Mouse (Mus musculus): Measurements from ENCODE around the gene Prdm12. TPM values are rescaled to one million over a fixed set of nuclear protein-coding genes. Genes with fewer than 3 reads are reported as not detected.
A peak's percentile ranks its signal among the peaks of the same experiment; 100 is the strongest.
"Not testable (repeated sequence)": the region's sequence is repeated elsewhere in the genome, so short reads cannot be mapped to it uniquely, and the experiment has no call there.

The Prdm12 gene
- total and polyA plus RNA-seq, 2 experiments from 2014 or later = 1.9 to 2.5 TPM

GRCm38 (mm10) chr2:31663804-31664180 is 24.0 kb downstream of the Prdm12 start:
- no peak for TF ChIP-seq CTCF (IDR thresholded peaks at IDR 0.05; ENCODE audit: low read depth)

GRCm38 (mm10) chr2:31667332-31667731 is 27.5 kb downstream of the Prdm12 start:
- DNase-seq (no peak), ATAC-seq (no peak)
- no peaks in the 10 kb centered on the region for H3K9me3 ChIP-seq (ENCODE audit: low read length)
- H3K36me3 ChIP-seq (ENCODE audit: insufficient read depth) = no peaks in the 10 kb centered on the region
- no peak overlapping the region for H3K27ac ChIP-seq (ENCODE audit: low read depth, low read length)
- H3K4me3 ChIP-seq (ENCODE audit: low read depth, low read length) = no peak overlapping the region
- WGBS = 20% methylated on average over 4 of the region's 4 CpGs
- peak; percentile 54 for TF ChIP-seq CTCF (IDR thresholded peaks at IDR 0.05; ENCODE audit: low read depth)
- no peak overlapping the region for H3K4me2 ChIP-seq (ENCODE audit: low read depth)
- no peak overlapping the region for H3K9ac ChIP-seq
- H3K27me3 ChIP-seq (ENCODE audit: insufficient read depth, low read length) = peaks cover 6% of the 10 kb centered on the region; the same call in 1 of the 2 replicates
- H3K4me1 ChIP-seq (ENCODE audit: insufficient read depth) = no peaks in the 10 kb centered on the region

More at GRCm38 (mm10) chr2:31663804-31664180, 24.0 kb downstream of the Prdm12 start:
- DNase-seq (no peak), ATAC-seq (no peak)
- H3K4me1 ChIP-seq (ENCODE audit: insufficient read depth) = no peaks in the 10 kb centered on the region
- H3K4me2 ChIP-seq (ENCODE audit: low read depth) = no peak overlapping the region
- H3K27ac ChIP-seq (ENCODE audit: low read depth, low read length) = no peak overlapping the region
- no peaks in the 10 kb centered on the region for H3K36me3 ChIP-seq (ENCODE audit: insufficient read depth)
- no peaks in the 10 kb centered on the region for H3K9me3 ChIP-seq (ENCODE audit: low read length)
- peaks cover 6% of the 10 kb centered on the region; the same call in 1 of the 2 replicates for H3K27me3 ChIP-seq (ENCODE audit: insufficient read depth, low read length)
- H3K9ac ChIP-seq = no peak overlapping the region
- no peak overlapping the region for H3K4me3 ChIP-seq (ENCODE audit: low read depth, low read length)
- 98% methylated on average over 1 of the region's 1 CpGs for WGBS

- Histone ChIP-seq H3K36me3 (ENCODE audit: insufficient read depth) (peaks cover 21% of the 10 kb centered on the region), H3K9ac (peak within 1 kb of the TSS; percentile 72), H3K27me3 (ENCODE audit: insufficient read depth, low read length) (no peaks in the 10 kb centered on the region), H3K4me1 (ENCODE audit: insufficient read depth) (no peaks in the 10 kb centered on the region), H3K9me3 (ENCODE audit: low read length) (no peaks in the 10 kb centered on the region), H3K4me2 (ENCODE audit: low read depth) (peak within 1 kb of the TSS; percentile 84), H3K4me3 (ENCODE audit: low read depth, low read length) (peak within 1 kb of the TSS; percentile 76), H3K27ac (ENCODE audit: low read depth, low read length) (peak within 1 kb of the TSS; percentile 76)
- under 1% methylated on average over 27 of the region's 27 CpGs for WGBS
- TF ChIP-seq CTCF (IDR thresholded peaks at IDR 0.05; ENCODE audit: low read depth) = no peak
- ATAC-seq = peak; percentile 99
- peak; percentile 97 for DNase-seq
Measured at GRCm38 (mm10) chr2:31670551-31671035, 30.8 kb downstream of the Prdm12 start, which contains the start of gene Exosc2. Gene Exosc2 (plus strand): TSS chr2:31670715.

GRCm38 (mm10) chr2:31678641-31679040 is 38.8 kb downstream of the Prdm12 start:
- Histone ChIP-seq H3K9ac (no peak overlapping the region), H3K27me3 (ENCODE audit: insufficient read depth, low read length) (no peaks in the 10 kb centered on the region), H3K27ac (ENCODE audit: low read depth, low read length) (no peak overlapping the region), H3K9me3 (ENCODE audit: low read length) (no peaks in the 10 kb centered on the region), H3K4me3 (ENCODE audit: low read depth, low read length) (no peak overlapping the region), H3K36me3 (ENCODE audit: insufficient read depth) (peaks cover 62% of the 10 kb centered on the region), H3K4me2 (ENCODE audit: low read depth) (no peak overlapping the region), H3K4me1 (ENCODE audit: insufficient read depth) (no peaks in the 10 kb centered on the region)
- 93% methylated on average over 6 of the region's 6 CpGs for WGBS
- DNase-seq (no peak), ATAC-seq (no peak)
- TF ChIP-seq CTCF (IDR thresholded peaks at IDR 0.05; ENCODE audit: low read depth) = no peak

GRCm38 (mm10) chr2:31681051-31681707 is 41.3 kb downstream of the Prdm12 start:
- not testable (repeated sequence) for H3K27ac ChIP-seq (ENCODE audit: low read depth, low read length); H3K9me3 ChIP-seq (ENCODE audit: low read length); H3K4me3 ChIP-seq (ENCODE audit: low read depth, low read length); H3K27me3 ChIP-seq (ENCODE audit: insufficient read depth, low read length); ATAC-seq; H3K4me1 ChIP-seq (ENCODE audit: insufficient read depth); DNase-seq; H3K4me2 ChIP-seq (ENCODE audit: low read depth); H3K9ac ChIP-seq
- peaks cover 38% of the 10 kb centered on the region for H3K36me3 ChIP-seq (ENCODE audit: insufficient read depth)
- WGBS = 87% methylated on average over 15 of the region's 15 CpGs

- no peaks in the 10 kb centered on the region for H3K27me3 ChIP-seq (ENCODE audit: insufficient read depth, low read length)
- H3K9ac ChIP-seq = no peak overlapping the region
- ATAC-seq (no peak), DNase-seq (no peak)
- no peak overlapping the region for H3K27ac ChIP-seq (ENCODE audit: low read depth, low read length)
- no peak for TF ChIP-seq CTCF (IDR thresholded peaks at IDR 0.05; ENCODE audit: low read depth)
- whole genome bisulfite sequencing = 92% methylated on average over 6 of the region's 6 CpGs
- no peaks in the 10 kb centered on the region for H3K9me3 ChIP-seq (ENCODE audit: low read length)
- no peaks in the 10 kb centered on the region for H3K4me1 ChIP-seq (ENCODE audit: insufficient read depth)
- H3K36me3 ChIP-seq (ENCODE audit: insufficient read depth) = peaks cover 32% of the 10 kb centered on the region
- H3K4me2 ChIP-seq (ENCODE audit: low read depth) = no peak overlapping the region
- no peak overlapping the region for H3K4me3 ChIP-seq (ENCODE audit: low read depth, low read length)
Measured at GRCm38 (mm10) chr2:31681731-31682235, 41.9 kb downstream of the Prdm12 start.

- H3K9me3 ChIP-seq (ENCODE audit: low read length) = no peaks in the 10 kb centered on the region
- DNase-seq = peak; percentile 85
- 30% methylated on average over 2 of the region's 2 CpGs for WGBS
- H3K36me3 ChIP-seq (ENCODE audit: insufficient read depth) = peaks cover 16% of the 10 kb centered on the region
- no peak for ATAC-seq
- no peaks in the 10 kb centered on the region for H3K4me1 ChIP-seq (ENCODE audit: insufficient read depth)
- no peak overlapping the region for H3K4me2 ChIP-seq (ENCODE audit: low read depth)
- no peak overlapping the region for H3K27ac ChIP-seq (ENCODE audit: low read depth, low read length)
- peak; percentile 85 for TF ChIP-seq CTCF (IDR thresholded peaks at IDR 0.05; ENCODE audit: low read depth)
- H3K4me3 ChIP-seq (ENCODE audit: low read depth, low read length) = no peak overlapping the region
- H3K9ac ChIP-seq = no peak overlapping the region
- H3K27me3 ChIP-seq (ENCODE audit: insufficient read depth, low read length) = no peaks in the 10 kb centered on the region
Measured at GRCm38 (mm10) chr2:31683666-31684065, 43.8 kb downstream of the Prdm12 start.

Data from forebrain, postnatal 0 days (tissue).